Mouse (Mus musculus) MEL-GATA-1-ER (cell line): ENCODE measurements around the gene Prpf6.

Experiments
- DNase-seq: peaks from one replicate; pipeline ENCODE4 v3.0.0-alpha.2; 2012; ENCODE audit warnings: low read depth; ENCODE audit errors: extremely low read depth

Prpf6 gene

DNA sequence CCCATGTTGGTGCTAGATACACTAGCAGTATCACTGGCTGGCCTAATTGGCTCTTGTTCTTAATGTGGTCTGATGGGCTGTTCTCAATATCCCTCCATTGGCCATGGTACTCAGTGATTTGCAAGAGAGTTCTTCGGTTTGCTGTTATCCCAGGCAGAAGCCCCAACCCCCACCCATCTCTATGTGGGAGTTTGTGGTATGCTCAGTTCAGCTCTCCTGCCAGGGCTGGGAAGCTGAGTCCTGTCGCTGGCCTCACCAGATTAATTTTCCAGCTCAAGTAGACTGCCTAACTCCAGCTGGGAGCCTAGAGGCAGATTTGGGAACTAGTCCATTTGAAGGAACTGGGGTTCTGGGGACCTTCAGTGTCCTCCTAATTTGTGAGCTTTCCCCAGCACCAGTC, 65.8 kb downstream of the Prpf6 start:
- DNase-seq: no peak

DNA sequence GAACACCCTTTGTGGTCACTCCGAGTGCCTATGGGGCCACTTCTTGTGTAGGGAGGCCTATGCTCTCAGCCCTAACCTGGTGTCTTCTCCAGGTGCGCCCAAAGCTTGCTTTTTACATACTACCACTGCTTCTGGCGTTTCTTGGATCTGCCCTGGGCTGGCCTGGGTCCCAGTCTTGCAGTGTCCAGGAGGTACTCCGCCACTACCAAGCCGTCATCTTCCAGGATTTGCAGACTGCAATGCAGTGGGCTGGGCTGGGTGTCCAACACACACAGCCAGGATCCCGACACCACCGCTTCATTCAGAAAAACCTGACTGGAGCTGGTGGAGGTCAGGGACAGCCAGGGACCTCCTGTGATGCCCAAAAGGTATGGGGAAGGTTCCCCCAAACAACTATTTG, 66.9 kb downstream of the Prpf6 start:
- DNase-seq: no peak

DNA sequence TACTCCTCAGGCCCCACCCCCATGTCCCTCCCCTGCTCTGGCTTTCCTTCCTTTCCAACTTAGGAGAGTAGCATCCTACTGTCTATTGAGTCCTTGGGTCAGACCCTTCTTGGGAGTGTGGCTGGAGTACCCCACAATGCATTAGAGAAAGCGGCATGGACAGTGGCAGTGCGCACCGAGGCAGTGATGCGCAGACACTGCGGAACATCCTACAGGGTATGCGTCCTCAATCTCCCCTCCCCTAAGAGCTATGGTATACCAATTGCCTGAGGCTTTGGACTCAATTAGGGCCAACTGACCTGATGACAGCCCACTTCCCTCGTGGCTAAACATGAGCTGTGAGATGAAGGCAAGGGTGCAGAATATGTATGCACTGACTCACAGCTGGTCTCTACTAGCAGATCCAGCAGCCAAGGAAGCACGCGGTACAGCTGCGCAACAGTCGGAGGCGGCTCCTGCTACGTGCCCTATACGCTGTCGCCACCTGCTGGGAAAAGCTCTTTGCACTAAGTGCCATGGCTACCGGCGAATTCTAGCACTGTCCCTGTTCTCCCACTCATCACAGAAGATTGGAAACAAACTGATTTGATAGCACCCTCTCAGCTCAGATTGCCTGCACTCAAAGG, 67.4 kb downstream of the Prpf6 start:
- no peak for DNase-seq

DNA sequence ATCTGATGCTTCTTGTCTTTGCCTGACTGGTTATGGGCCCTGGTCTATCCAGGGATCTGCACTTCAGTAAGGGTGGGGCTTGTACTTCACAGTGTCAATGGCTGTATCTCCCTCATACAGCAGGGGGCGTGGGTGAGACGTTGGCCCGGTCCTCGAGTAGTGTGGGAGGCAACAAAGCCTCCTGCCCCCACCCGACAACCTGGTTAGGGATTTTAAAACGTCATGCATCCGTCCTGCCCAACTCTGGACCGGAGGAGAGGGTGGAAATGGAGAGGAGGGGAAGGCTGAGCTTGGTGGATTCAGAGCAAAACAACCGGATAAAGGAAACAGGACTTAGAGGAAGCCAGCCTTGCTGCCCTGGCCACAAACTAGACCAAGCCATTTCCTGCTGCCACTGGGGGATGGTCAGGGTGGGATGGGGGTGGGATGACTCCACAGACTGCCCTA, 68.0 kb downstream of the Prpf6 start:
- peak; percentile 33 for DNase-seq

DNA sequence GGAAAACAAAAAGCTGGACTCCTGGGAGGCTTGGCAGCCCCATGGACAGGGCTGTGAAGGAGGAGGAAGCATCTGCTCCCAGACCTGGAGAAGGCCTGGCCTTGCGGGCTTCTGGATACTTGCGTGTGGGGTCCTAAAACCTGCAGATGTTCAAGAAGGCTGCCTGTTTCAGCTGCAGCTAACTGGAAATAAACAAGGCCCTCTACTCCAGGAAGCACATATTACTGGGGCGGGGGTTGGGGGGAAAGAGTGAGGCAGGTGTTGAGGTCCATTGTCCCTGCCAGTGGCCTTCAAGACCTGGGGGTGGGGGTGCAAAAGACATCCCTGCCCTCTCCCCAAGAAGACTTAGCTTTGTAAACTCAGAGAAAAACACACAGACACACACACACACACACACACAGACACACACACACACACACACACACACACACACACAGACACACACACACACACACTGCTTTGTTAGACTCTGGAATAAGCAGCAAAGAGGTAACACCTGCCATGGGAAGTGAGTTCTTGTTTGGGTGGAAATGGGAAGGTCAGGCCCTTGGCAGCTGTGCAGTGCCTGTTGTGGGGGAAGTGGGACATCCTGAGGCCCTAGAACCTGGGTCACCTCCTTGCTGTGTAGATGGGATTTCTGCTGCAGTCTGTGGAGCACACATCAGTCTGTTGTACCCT, 71.1 kb downstream of the Prpf6 start:
- no peak for DNase-seq

DNA sequence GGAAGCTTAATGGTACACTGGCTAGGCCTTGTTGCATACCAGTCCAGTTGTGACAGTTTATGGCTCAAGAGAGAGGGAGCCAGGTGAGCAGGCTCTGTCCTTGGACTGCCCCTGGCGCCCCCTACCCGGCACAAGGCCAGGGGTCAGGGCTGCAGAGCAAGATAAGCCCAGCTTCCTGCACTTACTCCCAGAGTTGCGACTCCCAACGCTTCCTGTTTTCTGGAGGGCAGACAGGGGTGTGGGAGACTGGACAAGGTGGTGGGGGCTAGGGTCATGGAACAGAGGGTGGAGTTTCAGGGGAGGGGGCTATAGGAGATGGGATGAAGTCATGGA, 71.6 kb downstream of the Prpf6 start:
- DNase-seq: no peak

DNA sequence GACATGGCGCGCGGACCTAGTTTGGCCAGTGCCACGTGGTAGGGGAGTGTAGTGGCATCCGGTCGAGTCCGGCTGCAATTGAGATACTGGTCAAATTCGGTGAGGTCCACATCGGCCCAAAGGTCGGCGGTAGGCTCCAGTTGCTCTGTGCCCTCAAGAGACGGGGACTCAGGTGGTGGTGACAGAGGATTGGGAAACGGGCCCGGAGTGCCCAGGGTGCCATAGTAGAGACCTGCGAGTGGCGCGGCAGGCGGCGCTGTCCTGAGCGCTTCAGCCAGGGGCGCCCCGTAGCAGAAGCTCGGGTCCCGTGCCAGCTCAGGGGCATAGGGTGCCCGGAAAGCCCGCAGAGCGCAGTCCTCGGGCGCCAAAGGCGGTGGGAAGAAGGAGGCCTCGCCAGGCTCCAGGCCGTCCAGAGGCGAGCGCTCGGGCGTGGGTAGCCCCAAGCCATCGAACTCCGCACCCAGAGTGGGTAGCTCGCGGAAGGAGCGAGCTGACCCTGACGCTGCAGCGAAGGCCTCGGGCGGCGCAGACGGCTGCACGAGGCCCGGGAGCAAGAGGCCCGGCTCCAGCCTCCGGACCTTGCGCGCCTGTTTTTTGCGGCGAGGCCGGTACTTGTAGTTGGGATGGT, 78.7 kb downstream of the Prpf6 start:
- no peak for DNase-seq

DNA sequence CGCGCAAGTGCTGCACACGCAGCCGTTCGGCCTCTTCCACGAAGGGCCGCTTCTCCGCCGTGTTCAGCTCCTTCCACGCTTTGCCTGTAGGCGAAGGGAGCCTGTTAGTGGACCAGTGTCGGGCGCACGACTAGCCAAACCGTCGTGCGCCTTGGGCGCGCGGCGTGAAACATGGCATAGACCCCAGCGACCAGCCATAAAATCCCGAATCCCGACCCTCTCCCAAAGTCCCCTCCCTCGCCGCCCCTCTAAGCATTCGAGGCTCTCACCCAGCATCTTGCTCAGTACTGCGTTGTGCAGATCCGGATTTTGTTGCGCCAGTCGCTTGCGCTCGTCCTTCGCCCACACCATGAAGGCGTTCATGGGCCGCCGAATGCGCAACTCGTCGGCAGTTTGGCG, 79.2 kb downstream of the Prpf6 start:
- DNase-seq: no peak

DNA sequence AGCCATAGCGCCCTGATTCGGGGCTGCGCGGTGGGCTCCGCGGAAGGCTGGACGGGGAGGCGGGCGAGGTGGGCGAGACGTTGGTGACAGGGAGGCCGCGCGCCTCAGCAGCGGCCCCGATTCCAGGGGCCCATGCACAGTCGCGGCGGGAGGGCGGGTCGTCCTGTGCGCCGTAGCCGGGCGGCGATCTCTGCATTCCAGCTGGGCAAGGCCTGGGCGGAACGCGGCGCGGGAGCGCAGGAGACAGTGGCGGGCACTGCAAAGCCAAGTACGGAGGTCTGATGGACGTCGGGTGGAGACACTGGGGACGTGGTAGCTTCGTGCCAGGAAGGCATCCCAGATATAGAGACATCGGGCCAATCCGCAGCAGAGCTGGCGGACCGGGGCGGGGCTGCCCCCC, 79.7 kb downstream of the Prpf6 start, which contains the start of gene Sox18:
Sox18 (minus strand) TSS at position 315 of the 400 bp plus-strand sequence.
- no peak for DNase-seq

DNA sequence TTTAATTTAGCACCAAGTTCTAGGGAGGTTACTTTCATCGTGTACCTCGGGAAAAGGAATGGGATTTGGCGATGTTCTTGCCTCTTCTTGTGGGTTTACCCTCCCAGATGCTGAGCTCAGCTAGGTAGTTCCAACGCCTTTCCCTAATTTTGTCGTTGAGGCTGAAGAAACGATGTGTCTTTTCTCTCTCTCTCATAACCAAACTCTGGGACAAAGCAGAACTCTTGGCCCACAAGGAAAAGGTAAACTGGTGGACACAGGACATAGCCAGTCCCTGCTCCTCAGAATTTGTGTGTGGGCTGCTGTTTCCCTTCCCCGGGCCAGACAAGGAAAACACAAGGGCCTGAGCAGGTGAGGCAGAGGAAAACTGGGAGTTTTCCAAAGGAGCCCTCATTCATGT, 80.3 kb downstream of the Prpf6 start:
- DNase-seq: no peak

DNA sequence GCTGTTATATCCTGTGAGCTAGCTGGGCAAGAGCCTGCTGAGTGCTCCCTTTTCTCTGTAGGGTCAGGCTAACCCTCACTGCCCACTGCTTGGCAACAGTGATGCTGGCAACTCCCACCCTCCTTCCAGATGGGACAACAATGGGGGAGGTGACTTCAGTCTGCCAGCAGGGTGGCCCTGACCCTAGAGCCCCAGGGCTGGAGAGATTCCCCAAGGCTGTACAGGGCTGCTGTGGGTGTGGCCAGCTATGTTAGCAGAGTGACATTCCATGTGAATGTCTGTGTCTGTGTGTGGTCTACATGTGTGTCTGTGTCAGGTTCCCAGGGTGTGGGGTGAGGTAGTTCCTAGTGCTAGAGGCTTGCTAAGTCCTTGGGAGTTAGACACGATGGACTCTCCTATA, 81.8 kb downstream of the Prpf6 start:
- DNase-seq: no peak

DNA sequence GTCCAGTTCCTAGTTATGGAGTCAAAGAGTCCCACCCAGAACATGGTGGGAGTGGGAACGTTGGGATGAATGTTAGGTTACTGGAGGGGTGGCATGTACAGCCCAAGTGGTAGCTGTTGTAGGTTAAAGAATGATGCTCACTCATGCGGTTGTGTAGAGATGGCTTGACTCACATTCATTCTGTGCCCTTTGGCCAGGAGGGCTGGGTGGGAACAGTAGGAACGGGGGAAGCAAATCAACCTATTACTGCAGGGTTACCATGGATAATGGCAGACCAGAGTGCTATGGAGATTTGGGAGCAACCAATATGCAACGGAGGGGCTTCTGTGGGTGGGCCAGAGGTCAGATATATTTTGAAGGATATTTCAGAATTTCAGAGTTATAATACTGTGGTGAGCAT, 83.3 kb downstream of the Prpf6 start:
- no peak for DNase-seq

DNA sequence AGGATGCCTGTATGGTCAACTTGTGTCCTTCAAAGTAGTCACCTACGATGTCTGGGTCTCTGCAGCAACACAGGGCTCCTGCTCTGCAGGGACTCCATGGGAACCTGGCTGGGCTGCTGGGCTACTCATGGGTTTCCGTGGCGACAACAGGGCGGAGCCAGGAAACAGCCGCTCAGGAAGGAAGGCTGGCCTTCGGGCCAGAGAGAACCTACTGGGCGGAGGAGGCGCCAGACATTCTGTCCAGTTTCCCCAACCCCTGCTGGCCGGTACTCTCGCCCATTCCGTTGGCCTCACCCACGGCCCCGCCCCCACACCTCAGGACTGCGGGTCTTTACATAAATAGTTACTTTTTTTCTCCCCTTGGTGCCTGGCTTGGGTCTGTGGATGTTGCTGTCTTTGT, 83.8 kb downstream of the Prpf6 start:
- no peak for DNase-seq

DNA sequence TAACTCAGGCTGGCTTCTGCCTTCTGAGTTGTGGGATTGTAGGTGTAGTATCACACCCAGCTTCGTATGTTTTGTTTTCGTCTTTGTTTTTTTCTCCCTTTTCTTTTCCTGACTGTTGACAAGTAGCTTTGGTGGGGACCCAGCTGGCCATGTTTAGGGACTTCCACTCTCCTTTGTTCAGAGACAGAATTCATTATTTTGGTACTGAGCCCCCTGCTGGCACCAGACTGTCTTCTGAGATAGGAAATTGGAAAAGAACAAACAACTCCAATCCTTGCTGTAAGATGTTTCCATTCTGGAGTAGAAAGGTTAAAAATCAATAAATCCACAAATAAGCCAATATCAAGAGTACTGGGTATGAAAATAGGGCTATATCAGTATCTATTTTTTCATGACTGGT, 84.8 kb downstream of the Prpf6 start:
- no peak for DNase-seq

DNA sequence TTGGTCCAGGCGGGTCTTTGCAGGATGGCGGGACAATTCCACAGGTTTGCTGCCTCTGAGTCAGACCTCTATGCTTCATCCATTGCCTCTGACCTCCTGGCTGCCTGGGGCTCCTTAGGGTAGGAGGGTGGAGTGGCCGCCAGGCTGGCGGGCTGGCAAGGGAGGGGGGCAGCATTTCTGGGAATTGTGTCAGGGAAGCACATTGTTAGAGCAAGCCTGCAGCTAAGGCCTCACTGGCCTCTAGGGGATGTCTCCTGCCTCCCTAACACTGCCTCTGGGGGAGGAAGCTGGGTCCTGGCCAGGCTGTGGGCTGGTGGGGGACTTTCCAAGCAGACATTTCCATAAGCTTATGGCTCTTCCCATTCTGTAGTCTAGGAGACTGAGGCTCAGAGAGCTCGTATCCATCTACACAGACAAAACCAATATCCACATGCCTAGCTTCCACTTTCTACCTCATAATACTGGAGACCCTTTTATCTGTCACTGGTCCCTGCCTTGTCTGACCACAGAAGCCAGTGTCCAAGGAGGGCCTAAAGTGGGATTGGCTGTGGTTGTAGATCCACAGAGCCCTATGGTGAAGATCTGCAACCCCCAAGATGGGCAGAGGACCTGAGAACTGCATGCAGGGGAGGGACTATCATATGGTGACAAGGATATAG, 85.6 kb downstream of the Prpf6 start:
- DNase-seq: no peak

DNA sequence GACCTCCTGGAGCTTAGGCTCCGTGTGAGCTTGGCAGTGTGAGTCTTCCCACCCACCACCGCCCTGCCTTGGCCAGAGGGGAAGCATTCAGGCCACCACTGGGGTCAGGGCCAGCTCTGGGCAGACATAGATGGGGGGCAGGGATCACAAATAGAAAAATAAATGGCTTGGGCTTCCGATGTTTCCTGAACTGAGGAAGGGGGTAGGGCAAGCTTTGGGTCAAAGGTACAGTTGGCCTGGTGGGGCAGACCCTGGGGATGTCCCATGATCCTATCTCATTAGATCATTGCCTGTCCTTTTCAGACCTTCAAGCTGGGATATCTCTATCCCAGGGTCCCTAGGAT, 86.1 kb downstream of the Prpf6 start:
- no peak for DNase-seq

DNA sequence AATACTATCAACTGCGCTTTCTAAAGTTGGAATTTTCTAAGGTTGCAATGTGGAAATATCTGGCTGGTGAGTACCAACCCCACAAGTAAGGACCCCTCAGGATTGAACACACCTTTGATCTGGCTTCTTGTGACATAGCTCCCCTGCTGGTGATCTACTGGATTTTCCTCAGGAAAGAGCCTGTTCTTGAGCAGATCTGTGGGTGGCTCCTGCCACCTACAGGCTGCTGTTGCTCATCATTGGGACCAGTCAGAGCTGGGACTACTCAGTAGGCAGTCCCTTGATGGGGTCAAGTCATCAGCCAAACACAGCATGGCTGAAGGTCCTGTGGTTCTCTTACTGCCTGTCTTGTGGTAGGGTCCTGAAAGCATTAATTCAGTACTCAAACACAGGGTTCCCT, 87.1 kb downstream of the Prpf6 start:
- peak; percentile 72 for DNase-seq

DNA sequence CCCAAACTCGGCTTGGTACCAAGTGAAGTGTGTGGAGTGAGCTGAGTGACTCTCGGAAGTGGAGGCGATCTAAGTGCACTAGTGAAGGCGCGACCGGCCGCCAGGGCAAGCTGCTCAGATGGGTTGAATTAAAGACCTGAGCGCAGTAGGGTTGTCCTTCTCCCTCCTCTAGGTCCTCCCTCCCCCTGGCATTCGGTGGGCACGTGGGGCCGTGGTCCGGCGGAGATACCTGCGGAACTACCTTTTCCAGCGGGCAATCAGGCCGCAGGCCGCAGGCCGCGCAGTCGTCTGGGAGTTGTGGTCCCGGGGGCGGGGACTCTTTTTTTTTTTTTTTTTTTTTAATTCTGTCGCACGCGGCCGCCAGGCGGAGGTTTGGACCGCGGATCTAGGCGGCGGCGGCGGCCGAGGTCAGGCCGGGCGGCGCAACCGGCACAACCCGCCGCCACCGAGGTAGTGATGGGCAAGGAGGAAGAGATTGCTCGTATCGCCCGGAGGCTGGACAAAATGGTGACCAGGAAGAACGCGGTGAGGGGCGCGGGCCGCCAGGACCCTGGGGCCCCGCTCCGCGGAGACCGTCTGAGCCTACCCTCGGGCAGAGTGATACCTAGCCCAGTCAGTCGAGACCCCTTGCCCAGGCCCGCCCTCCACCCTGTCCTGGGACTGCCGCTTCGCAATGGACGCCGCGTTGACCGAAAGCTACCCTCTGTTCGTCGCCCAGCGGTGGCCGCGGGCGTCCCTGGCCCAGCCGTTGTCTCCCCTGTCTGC, 88.5 kb downstream of the Prpf6 start, which contains the start of gene Tcea2:
Tcea2 (plus strand) TSS at position 360 of the 765 bp plus-strand sequence.
- peak; percentile 46 for DNase-seq

DNA sequence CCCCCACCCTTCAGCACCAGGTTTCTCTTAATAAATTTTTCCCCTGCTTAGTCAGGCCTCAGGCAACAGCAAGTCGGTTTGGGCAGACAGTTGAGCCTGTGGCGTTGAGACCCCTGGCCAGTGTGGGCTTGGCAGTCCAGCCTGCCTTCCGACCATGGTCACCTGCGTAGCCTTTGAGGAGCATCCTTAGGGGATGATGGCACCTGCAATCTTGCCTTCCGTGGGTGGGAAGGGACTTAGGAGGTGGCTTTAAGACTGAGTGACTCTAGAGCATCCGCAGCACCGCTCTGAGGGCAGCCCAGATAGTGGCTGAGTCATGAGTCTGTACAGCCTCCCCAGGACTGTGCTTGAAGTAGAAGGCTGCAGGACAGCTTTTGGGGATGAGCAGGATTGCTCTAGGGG, 89.0 kb downstream of the Prpf6 start:
- DNase-seq: no peak

DNA sequence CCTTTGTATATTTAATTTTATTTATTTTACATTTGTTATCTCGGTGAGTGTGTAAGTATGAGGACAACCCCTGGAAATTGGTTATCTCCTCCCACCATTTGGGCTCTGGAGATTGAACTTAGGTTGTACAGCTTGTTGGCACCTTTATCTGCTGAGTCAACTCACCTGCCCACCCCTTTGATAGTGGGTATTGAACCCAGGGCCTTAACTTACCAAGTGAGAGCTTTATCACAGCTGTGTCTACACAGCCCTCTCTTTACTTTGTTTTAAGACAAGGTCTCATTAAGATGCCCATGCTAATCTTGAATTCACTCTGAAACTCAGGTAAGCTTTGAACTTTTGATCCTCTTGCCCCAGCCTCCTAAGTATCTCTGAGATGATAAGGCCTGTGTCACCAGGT, 90.3 kb downstream of the Prpf6 start:
- no peak for DNase-seq

DNA sequence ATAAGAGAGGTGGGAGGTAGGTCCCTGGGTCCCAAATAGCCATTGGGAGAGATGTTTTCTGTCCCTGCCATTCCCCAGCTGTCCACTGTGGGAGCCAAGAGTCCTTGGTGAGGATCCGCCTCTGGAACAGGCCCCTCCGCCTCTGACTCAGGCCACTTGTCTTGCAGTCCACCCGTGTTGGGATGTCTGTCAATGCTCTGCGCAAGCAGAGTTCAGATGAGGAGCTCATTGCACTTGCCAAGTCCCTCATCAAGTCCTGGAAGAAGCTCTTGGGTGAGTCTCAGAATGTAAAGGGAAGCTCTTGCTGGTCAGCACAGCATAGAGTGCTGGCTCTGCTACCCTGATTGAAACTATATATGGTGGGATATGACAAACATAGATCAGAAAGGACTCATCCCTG, 91.7 kb downstream of the Prpf6 start:
- no peak for DNase-seq

DNA sequence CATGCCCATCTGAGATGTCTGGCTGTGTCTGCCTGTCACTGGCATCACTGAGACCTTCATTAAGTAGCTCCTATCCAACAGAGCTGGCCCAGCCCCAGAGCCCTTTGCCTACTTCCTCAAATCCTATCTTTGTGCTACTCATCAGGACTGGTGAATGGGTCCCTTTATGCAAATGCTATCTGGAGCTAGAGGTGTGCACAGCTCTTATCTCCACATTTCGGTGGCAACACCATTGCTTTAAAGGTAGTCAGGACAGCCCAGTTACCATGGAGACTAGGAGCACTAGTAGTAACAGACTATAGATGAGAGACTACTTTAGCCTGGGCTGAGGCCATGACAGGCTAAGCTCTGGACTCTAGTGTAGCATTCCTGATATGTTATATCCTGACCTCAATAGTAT, 93.0 kb downstream of the Prpf6 start:
- peak; percentile 95 for DNase-seq
